Comparison of ENCODE assay signal across 25 mouse cellular contexts in genomic region chr10:105288472-105288871, GRCm38 (mm10).
"Had no signal": no experiment of that assay in that cellular context is flagged by ENCODE, and none has a peak within 500 bp of the region (broad histone marks: within the 10 kb centered on the region; RNA-seq: fewer than 3 reads in every experiment).

No protein-coding gene starts in this region.

- DNase-seq: kidney, adult 18-20 months; kidney, adult 9 months; kidney, postnatal 14 days; kidney, postnatal 4 days; layer of hippocampus, postnatal 36 days; liver; lung, adult 18-20 months; lung, postnatal 10 days; lung, postnatal 36 days; right cerebral cortex, postnatal 25 days; spleen, adult 18-20 months; thymus, adult 18-20 months; thymus, postnatal 36 days had no signal

- ATAC-seq: liver, embryonic 12.5 days; midbrain, embryonic 13.5 days; midbrain, embryonic 16.5 days had no signal

- H3K4me3 ChIP-seq: limb, embryonic 10.5 days; limb, embryonic 13.5 days; liver, embryonic 12.5 days; liver, embryonic 15.5 days; lung, embryonic 15.5 days; megakaryocyte, embryonic 14.5 days; midbrain, embryonic 10.5 days; midbrain, embryonic 13.5 days; myocyte; neural tube, embryonic 13.5 days; stomach, embryonic 15.5 days had no signal

- H3K27ac ChIP-seq: limb, embryonic 10.5 days; limb, embryonic 13.5 days; liver, embryonic 12.5 days; liver, embryonic 15.5 days; lung, embryonic 15.5 days; midbrain, embryonic 10.5 days; neural tube, embryonic 13.5 days; stomach, embryonic 15.5 days had no signal
